Mouse (Mus musculus) ES-E14 (cell line): ENCODE data around the gene Dhcr24.

Experiments used
- CHD2 ChIP-seq: IDR thresholded peaks from 2 replicates; pipeline ENCODE4 v1.6.1; 2014; ENCODE audit warnings: mild to moderate bottlenecking, low read depth, low read length, inconsistent platforms
- HCFC1 ChIP-seq: IDR thresholded peaks from 2 replicates; pipeline ENCODE4 v1.6.1; 2012; ENCODE audit warnings: low read length, inconsistent platforms, borderline replicate concordance; ENCODE audit not compliant: insufficient read depth
- MAFK ChIP-seq: IDR thresholded peaks from 2 replicates; pipeline ENCODE4 v1.6.1; 2014; ENCODE audit warnings: mild to moderate bottlenecking, low read depth, low read length, inconsistent platforms; ENCODE audit not compliant: insufficient read depth
- ZC3H11A ChIP-seq: IDR thresholded peaks from 2 replicates; pipeline ENCODE4 v1.6.1; 2012; ENCODE audit warnings: low read depth, mild to moderate bottlenecking, inconsistent platforms, low read length, borderline replicate concordance
- ZNF384 ChIP-seq: IDR thresholded peaks from 2 replicates; pipeline ENCODE4 v1.6.1; 2012; ENCODE audit warnings: low read depth, low read length, inconsistent platforms

DNA sequence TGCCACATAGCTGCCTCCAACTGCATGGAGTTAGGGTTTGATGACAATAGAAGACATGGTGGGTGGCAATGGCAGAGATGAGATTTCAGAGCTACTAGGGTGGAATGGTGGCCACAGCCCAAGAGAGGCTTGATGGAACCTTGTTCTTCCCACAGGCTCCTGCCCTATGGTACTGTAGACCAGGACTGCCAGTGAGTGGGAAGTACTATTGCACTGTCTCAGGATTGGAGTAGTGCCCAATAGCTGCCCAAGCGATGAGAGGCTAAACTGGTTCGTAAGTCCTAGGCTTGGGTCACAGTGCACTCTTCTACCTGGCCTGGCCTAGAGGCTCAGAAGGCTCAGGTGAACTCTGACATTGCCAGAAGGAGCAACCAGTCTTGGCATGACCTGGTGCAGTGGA lies 35.8 kb upstream of the Dhcr24 start:
- TF ChIP-seq ZNF384 (no peak), HCFC1 (no peak), ZC3H11A (no peak), MAFK (no peak), CHD2 (no peak)
